Mouse (Mus musculus): ENCODE measurements around the gene Myocd. TPM values are rescaled to one million over a fixed set of nuclear protein-coding genes. Genes with fewer than 3 reads are reported as not detected.

Gene Myocd
- 0.95 and 0.98 TPM in 2 replicates for polyA plus RNA-seq (2015; fragmentation: Nextera tagmentation; extraction: Ambion mirVana)

DNA sequence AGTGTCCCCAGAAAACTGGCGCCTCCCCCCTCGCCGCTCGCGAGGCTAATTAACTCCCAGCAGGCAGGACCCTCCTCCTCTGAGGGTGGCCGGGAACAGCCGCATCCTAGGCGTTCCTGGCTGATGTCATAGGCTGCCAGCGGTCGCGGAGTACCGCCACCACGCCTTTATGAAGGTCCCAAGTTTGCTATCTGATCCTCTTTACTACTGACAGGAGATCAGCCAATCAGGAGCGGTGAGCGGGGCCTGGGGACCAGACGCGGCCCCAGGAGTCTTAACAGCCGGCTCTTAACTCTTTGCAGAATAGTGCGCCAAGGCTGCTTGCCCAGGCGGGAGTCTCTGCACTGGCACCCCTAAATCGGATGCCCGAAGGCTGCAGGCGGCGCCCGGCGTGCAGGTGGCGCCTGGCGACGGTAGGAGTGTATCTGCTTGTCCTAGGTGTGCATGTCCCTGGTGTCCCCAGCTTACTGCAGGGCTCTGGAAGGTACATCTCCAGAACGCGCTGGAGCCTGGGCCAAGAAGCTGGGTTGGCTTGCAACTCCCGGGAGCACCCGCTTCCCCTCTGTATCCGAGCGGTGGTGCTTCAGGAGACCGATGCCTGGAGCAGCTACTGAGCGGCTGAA lies at the start of gene Myocd:
Gene Myocd (minus strand): TSS at position 139 of the 623 bp plus-strand sequence.
- Histone ChIP-seq H3K36me3 (no peaks in the 10 kb centered on the region), H3K4me1 (replicated peaks) (peaks cover 17% of the 10 kb centered on the region), H3K27ac (no peak within 1 kb of the TSS), H3K4me2 (peak within 1 kb of the TSS; percentile 89), H3K4me3 (peak within 1 kb of the TSS; percentile 47), H3K9me3 (no peaks in the 10 kb centered on the region), H3K9ac (peak within 1 kb of the TSS; percentile 67), H3K27me3 (peaks cover 37% of the 10 kb centered on the region)
- peak; percentile 79 for ATAC-seq (ENCODE audit: low FRiP score)
- WGBS: under 1% methylated on average over 37 of the region's 37 CpGs

DNA sequence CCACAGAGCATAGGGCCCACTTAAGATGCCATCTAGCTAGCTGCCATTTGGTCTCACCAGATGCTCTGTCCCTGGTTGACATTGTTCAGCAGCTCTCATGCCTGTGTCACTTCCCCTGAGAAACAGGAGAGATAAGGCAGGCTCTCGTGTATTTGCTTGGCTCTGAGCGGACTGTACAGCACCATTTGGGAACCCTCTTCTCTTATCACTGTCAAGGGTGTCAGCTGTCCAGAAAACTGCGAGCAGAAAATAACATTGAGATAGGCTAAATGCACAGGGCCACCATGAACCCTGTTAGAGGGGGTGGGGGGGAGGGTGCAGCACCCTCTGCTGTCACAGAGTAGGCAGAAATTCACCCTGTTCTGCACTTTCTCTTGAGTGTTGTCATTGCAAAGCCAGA lies 34.0 kb upstream of the Myocd start:
- Histone ChIP-seq H3K9ac (no peak overlapping the region), H3K27me3 (no peaks in the 10 kb centered on the region), H3K27ac (no peak overlapping the region), H3K4me3 (no peak overlapping the region), H3K36me3 (no peaks in the 10 kb centered on the region), H3K9me3 (no peaks in the 10 kb centered on the region), H3K4me1 (replicated peaks) (no peaks in the 10 kb centered on the region), H3K4me2 (no peak overlapping the region)
- 79% methylated on average over 3 of the region's 3 CpGs for WGBS
- no peak for ATAC-seq (ENCODE audit: low FRiP score)

DNA sequence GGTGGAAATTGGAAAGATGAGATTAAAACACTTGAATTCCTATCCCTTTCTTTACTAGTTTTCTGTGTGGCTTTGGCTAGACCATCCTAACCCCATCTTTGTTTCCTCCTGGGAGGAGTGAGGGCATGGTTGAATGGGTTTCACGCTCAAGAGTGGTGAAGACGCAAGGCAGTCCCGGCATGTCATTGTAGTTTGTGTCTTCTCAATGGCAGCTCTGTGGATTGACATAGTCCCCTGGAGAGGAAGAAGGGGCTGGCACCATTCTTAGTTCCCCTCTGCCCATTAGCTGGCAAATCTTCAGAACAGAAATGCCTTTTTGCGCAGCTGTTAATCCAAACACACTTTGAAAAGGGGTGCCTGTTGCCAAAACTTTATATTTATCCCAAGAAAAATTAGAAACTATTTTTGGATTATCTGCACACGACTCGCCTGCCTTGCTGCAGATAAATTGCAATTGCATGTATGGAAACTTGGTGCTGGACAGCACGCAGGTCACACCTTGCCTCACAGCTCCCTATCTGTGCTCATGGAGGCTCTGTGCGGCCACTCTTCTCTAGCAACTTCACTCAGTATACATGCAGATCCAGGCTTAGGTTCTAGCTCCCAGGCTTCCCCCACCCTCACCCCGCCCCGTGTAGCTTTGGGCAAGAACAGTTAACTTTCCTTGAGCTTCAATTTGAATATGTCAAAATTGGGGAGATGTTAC lies 24.5 kb upstream of the Myocd start:
- no peak overlapping the region for H3K4me3 ChIP-seq
- H3K27me3 ChIP-seq: no peaks in the 10 kb centered on the region
- no peak for ATAC-seq (ENCODE audit: low FRiP score)
- no peak overlapping the region for H3K9ac ChIP-seq
- H3K27ac ChIP-seq: no peak overlapping the region
- H3K36me3 ChIP-seq: no peaks in the 10 kb centered on the region
- no peak overlapping the region for H3K4me2 ChIP-seq
- 89% methylated on average over 10 of the region's 10 CpGs for WGBS
- no peaks in the 10 kb centered on the region for H3K9me3 ChIP-seq
- H3K4me1 ChIP-seq (replicated peaks): 0 out of 2 replicates have a peak, but pooled peaks cover 3% of the 10 kb centered on the region

DNA sequence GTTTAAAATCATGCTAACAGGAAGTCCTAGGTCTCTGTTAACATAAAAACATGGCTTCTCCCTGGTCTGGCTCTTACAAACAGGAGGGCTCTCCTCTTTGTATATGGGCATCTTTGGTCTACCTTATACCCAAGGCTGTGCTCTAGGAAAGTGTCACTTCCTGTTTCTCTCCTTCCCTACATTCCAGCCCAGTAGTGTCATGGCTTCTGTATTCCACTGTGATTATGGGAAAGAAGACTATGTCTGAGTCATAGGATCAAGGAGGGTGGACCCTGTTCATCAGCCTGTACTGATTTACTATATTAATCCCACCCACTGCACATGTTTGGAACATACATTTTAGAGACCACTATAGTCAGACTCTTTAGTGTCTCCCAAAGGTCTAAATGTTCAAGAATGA lies 23.2 kb upstream of the Myocd start:
- Histone ChIP-seq H3K4me3 (no peak overlapping the region), H3K4me2 (no peak overlapping the region), H3K27me3 (no peaks in the 10 kb centered on the region), H3K27ac (no peak overlapping the region), H3K9ac (no peak overlapping the region), H3K4me1 (replicated peaks) (0 out of 2 replicates have a peak, but pooled peaks cover 3% of the 10 kb centered on the region), H3K36me3 (no peaks in the 10 kb centered on the region), H3K9me3 (no peaks in the 10 kb centered on the region)
- no peak for ATAC-seq (ENCODE audit: low FRiP score)

DNA sequence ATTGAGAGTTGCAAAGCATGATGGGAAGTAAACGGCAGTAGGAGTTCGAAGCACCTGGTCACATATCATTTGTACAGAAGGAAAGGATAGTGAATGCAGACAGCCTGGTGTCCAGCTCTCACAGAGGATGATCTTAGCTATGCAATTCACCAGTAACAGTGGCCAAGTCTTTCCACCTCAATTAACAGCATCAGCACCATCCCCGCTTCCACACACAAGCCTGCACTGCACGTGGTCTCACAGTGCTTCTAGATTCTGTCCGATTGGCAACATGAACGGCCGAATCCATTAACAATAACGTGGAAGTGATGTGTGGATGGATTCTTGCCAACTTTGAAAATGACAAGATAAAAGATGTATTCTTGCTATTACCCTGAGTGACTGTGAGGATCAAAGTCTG lies 17.9 kb upstream of the Myocd start:
- no peak overlapping the region for H3K27ac ChIP-seq
- H3K4me3 ChIP-seq: no peak overlapping the region
- no peaks in the 10 kb centered on the region for H3K27me3 ChIP-seq
- no peak overlapping the region for H3K9ac ChIP-seq
- no peaks in the 10 kb centered on the region for H3K9me3 ChIP-seq
- ATAC-seq (ENCODE audit: low FRiP score): no peak
- H3K36me3 ChIP-seq: no peaks in the 10 kb centered on the region
- H3K4me2 ChIP-seq: no peak overlapping the region
- H3K4me1 ChIP-seq (replicated peaks): no peaks in the 10 kb centered on the region
- 88% methylated on average over 8 of the region's 8 CpGs for WGBS

DNA sequence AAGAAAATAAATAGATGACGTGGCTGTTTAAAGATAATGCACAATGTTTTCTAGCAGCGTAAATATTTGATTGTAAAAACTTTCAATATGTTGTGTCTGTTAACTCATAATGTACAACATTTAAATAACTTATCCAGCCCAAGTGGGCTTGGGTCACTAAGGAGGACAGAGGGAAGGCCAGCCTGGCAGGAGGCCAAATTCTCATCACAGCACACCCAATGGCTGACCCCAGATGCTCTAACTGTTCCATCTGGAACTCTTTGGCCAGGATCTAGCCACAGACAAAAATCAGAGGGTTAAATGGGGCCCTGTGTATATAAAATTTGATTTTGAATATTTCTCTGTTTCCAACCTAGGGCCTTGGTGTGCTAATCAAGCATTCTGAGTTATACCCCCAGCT lies 16.4 kb upstream of the Myocd start:
- ATAC-seq (ENCODE audit: low FRiP score): no peak
- no peak overlapping the region for H3K4me2 ChIP-seq
- no peaks in the 10 kb centered on the region for H3K4me1 ChIP-seq (replicated peaks)
- H3K36me3 ChIP-seq: no peaks in the 10 kb centered on the region
- no peak overlapping the region for H3K9ac ChIP-seq
- H3K9me3 ChIP-seq: no peaks in the 10 kb centered on the region
- H3K27ac ChIP-seq: no peak overlapping the region
- no peak overlapping the region for H3K4me3 ChIP-seq
- no peaks in the 10 kb centered on the region for H3K27me3 ChIP-seq
- 92% methylated on average over 2 of the region's 2 CpGs for WGBS

DNA sequence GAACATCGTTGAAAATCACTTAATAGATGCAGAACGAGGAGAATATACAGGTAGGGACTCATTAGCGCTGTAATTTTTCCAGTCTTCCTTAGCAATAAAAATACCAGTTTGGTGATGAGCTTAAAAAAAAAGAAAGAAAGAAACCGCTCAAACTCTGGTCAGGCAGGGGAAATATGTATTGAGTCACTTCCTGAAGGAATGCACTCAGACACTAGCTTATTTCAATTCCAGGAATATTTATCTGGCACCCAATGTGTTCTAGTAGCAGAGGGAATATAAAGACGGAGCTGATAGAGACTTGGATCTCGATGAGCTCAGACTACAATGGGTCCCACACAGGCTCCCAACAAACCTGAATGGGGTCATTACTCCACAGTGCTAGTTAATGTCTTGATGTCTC lies 5.7 kb upstream of the Myocd start:
- H3K9ac ChIP-seq: no peak overlapping the region
- H3K4me1 ChIP-seq (replicated peaks): peaks cover 5% of the 10 kb centered on the region

DNA sequence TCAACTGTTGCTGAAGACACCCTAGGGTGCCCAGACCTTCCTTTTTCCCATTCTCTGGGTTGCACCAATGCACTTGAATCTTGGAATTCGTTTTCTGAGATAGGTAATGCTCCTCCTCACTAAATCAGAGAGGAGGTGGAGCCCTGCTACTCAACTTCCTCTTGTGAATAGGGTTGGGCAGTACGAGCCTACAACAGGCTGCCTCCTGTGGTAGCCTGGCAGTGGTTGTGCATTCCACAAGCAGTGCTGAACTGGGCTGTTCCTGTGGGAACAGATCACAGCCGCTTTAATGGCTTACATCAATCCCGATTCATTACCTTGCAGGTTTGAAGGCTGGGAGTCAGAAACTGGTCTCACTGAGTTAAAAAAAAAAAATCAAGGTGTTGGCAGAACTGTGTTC lies 1.2 kb upstream of the Myocd start:
- no peak for ATAC-seq (ENCODE audit: low FRiP score)
- WGBS: 21% methylated on average over 4 of the region's 4 CpGs
- Histone ChIP-seq H3K4me3 (no peak overlapping the region), H3K27ac (no peak overlapping the region), H3K27me3 (peaks cover 37% of the 10 kb centered on the region), H3K9me3 (no peaks in the 10 kb centered on the region), H3K4me2 (peak overlapping the region; percentile 89; the same call in 1 of the 2 replicates), H3K36me3 (no peaks in the 10 kb centered on the region), H3K9ac (no peak overlapping the region), H3K4me1 (replicated peaks) (peaks cover 17% of the 10 kb centered on the region)

More for the DNA sequence above, 5.7 kb upstream of the Myocd start:
- H3K27me3 ChIP-seq: peaks cover 15% of the 10 kb centered on the region
- H3K4me3 ChIP-seq: no peak overlapping the region
- ATAC-seq (ENCODE audit: low FRiP score): no peak
- no peaks in the 10 kb centered on the region for H3K9me3 ChIP-seq
- H3K27ac ChIP-seq: no peak overlapping the region
- WGBS: 84% methylated on average over 6 of the region's 6 CpGs
- no peaks in the 10 kb centered on the region for H3K36me3 ChIP-seq
- no peak overlapping the region for H3K4me2 ChIP-seq

DNA sequence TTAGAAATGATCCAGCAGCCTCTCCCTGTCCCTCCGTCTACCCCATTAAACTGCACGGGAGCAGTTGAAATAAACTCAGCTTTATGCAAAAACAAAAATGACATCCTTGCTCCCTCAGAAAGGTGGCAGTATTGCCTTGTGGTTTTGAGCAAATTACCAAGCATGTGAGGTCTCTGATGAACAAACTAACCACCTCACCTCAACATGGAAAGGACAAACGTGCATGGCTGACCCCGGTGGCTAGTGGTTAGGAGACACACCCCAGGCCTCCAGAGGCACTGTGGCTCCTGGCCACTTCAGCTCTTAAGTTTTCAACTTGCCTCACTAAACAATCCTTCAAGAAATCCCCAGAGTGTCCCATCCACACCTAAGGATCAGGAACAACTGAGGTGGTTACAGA lies 1.5 kb downstream of the Myocd start:
- 66% methylated on average over 4 of the region's 4 CpGs for WGBS

DNA sequence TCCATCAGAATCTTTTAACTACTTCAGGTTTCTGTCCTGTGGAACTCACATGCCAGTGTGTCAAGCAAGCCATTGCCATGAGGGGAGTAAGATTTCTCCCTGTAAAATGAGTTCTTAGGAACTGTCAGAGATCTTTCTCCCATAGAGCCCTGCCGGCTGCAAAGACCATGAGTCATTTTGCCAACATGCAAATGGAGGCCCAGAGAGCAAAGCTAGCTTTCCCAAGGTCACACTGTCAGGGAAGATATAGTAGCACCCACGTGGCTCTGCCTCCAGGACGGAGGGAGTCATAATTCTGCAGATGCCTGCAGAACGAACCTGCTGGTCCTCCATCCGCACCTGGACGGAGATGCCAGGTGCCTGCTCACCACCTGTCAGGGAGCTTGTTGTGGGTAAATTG lies 6.3 kb downstream of the Myocd start:
- ATAC-seq (ENCODE audit: low FRiP score): no peak
- no peak overlapping the region for H3K4me3 ChIP-seq
- WGBS: 72% methylated on average over 6 of the region's 6 CpGs
- H3K27ac ChIP-seq: no peak overlapping the region
- no peak overlapping the region for H3K9ac ChIP-seq
- H3K4me1 ChIP-seq (replicated peaks): no peaks in the 10 kb centered on the region
- no peaks in the 10 kb centered on the region for H3K36me3 ChIP-seq
- H3K4me2 ChIP-seq: no peak overlapping the region
- H3K9me3 ChIP-seq: no peaks in the 10 kb centered on the region
- H3K27me3 ChIP-seq: 0 out of 2 replicates have a peak, but pooled peaks cover 2% of the 10 kb centered on the region

More for the DNA sequence above, 1.5 kb downstream of the Myocd start:
- Histone ChIP-seq H3K4me3 (no peak overlapping the region), H3K27me3 (peaks cover 37% of the 10 kb centered on the region), H3K9ac (no peak overlapping the region), H3K9me3 (no peaks in the 10 kb centered on the region), H3K4me2 (no peak overlapping the region), H3K36me3 (no peaks in the 10 kb centered on the region), H3K4me1 (replicated peaks) (peaks cover 17% of the 10 kb centered on the region), H3K27ac (no peak overlapping the region)
- ATAC-seq (ENCODE audit: low FRiP score): no peak

DNA sequence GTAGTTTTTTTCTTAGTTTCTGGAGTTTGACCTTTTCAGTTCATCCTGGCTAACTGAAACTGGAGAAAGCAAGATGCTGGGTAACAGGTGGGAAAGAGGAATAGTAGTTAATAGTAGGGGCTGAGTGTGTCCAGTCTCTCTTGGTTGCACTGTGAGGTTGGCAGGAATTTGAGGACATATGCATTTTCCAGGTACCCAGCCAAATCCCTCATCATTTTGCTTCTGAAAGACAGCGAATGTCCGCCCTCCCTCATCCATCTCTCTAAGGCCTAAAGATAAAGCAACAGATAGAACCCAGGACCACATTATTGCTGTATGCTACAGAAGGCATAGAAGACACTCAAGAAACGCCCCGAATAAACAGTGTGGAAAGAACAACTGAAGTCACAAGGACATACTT lies 10.8 kb downstream of the Myocd start:
- Histone ChIP-seq H3K36me3 (no peaks in the 10 kb centered on the region), H3K9ac (no peak overlapping the region), H3K27ac (no peak overlapping the region), H3K27me3 (0 out of 2 replicates have a peak, but pooled peaks cover 3% of the 10 kb centered on the region), H3K4me1 (replicated peaks) (no peaks in the 10 kb centered on the region), H3K4me2 (no peak overlapping the region), H3K4me3 (no peak overlapping the region), H3K9me3 (no peaks in the 10 kb centered on the region)
- WGBS: 97% methylated on average over 4 of the region's 4 CpGs
- ATAC-seq (ENCODE audit: low FRiP score): no peak

DNA sequence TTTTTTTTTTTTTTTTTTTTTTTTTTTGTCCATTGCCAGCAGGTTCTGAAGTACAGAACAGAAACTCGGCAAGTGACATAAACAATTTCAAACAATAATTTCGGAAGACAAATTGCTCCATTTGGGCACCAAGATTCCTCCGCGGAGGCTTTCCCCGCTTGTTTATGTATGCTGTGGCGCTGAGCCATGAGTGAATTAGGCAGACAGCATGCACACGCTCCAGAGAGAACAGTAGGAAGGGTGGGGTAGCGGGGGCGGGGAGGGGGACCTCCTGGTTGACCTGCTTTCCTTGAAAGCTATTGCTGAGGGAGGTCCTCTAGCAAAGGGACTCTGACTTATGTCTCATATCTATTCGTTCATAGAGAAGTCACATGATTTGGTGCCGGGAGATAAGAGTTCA lies 13.6 kb downstream of the Myocd start:
- no peak for ATAC-seq (ENCODE audit: low FRiP score)
- Histone ChIP-seq H3K4me2 (no peak overlapping the region), H3K36me3 (no peaks in the 10 kb centered on the region), H3K27ac (no peak overlapping the region), H3K9ac (no peak overlapping the region), H3K4me1 (replicated peaks) (no peaks in the 10 kb centered on the region), H3K4me3 (no peak overlapping the region), H3K27me3 (0 out of 2 replicates have a peak, but pooled peaks cover 3% of the 10 kb centered on the region), H3K9me3 (no peaks in the 10 kb centered on the region)
- WGBS: 79% methylated on average over 11 of the region's 11 CpGs

DNA sequence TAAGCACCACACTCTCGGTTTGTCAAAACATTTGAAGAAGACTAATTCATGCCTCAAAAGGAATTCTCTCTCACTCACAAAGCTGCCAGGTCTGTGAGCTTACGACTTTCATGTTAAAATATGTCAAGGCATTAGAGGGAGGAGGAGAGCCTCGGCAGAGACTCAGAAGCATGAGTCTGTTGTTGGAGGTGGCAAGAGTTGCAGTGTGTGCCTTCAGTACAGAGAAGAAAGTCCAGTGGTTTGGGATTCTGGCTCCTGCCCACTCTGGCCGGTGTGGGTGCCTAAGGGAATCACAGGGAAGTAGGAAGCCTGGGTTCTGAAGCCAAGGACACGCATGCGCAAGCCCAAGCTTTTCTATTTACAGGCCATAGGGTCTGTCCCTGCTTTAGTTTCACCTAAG lies 14.2 kb downstream of the Myocd start:
- ATAC-seq (ENCODE audit: low FRiP score): no peak
- no peaks in the 10 kb centered on the region for H3K9me3 ChIP-seq
- H3K36me3 ChIP-seq: no peaks in the 10 kb centered on the region
- 0 out of 2 replicates have a peak, but pooled peaks cover 3% of the 10 kb centered on the region for H3K27me3 ChIP-seq
- no peak overlapping the region for H3K4me3 ChIP-seq
- WGBS: 78% methylated on average over 6 of the region's 6 CpGs
- no peak overlapping the region for H3K4me2 ChIP-seq
- no peaks in the 10 kb centered on the region for H3K4me1 ChIP-seq (replicated peaks)
- no peak overlapping the region for H3K27ac ChIP-seq
- no peak overlapping the region for H3K9ac ChIP-seq

Measured in hindbrain, embryonic 13.5 days (tissue).